Mouse (Mus musculus): Measurements from ENCODE around the gene Ankmy1. TPM values are rescaled to one million over a fixed set of nuclear protein-coding genes. Genes with fewer than 3 reads are reported as not detected.

The Ankmy1 gene
- polyA plus RNA-seq, 1 experiment from 2014 or later: 0.68 TPM

- H3K36me3 ChIP-seq (ENCODE audit: control insufficient read depth, insufficient read depth, low read length): peaks cover 71% of the 10 kb centered on the region
- no peaks in the 10 kb centered on the region for H3K9me3 ChIP-seq (ENCODE audit: control insufficient read depth, low read length)
- H3K4me3 ChIP-seq (ENCODE audit: low read depth, low read length): no peak overlapping the region
- H3K4me2 ChIP-seq (ENCODE audit: low read depth, low read length): no peak overlapping the region
- no peaks in the 10 kb centered on the region for H3K27me3 ChIP-seq (replicated peaks; ENCODE audit: control insufficient read depth, insufficient read depth, low read length)
- 95% methylated on average over 11 of the region's 11 CpGs for WGBS
- ATAC-seq (ENCODE audit: low read depth): no peak
- no peaks in the 10 kb centered on the region for H3K4me1 ChIP-seq (ENCODE audit: control insufficient read depth, insufficient read depth, low read length)
- DNase-seq (ENCODE audit: low spot score): no peak
- H3K27ac ChIP-seq (replicated peaks; ENCODE audit: low read depth, low read length): no peak overlapping the region
- H3K9ac ChIP-seq (ENCODE audit: low read depth, low read length): no peak overlapping the region
These were observed 16.4 kb upstream of the Ankmy1 start for GRCm38 (mm10) chr1:92919151-92919550.

- Histone ChIP-seq H3K9me3 (ENCODE audit: control insufficient read depth, low read length) (no peaks in the 10 kb centered on the region), H3K4me2 (ENCODE audit: low read depth, low read length) (no peak overlapping the region), H3K27ac (replicated peaks; ENCODE audit: low read depth, low read length) (no peak overlapping the region), H3K36me3 (ENCODE audit: control insufficient read depth, insufficient read depth, low read length) (peaks cover 73% of the 10 kb centered on the region), H3K4me3 (ENCODE audit: low read depth, low read length) (no peak overlapping the region), H3K27me3 (replicated peaks; ENCODE audit: control insufficient read depth, insufficient read depth, low read length) (no peaks in the 10 kb centered on the region), H3K4me1 (ENCODE audit: control insufficient read depth, insufficient read depth, low read length) (peaks cover 11% of the 10 kb centered on the region), H3K9ac (ENCODE audit: low read depth, low read length) (no peak overlapping the region)
- 94% methylated on average over 9 of the region's 9 CpGs for WGBS
- DNase-seq (ENCODE audit: low spot score) (no peak), ATAC-seq (ENCODE audit: low read depth) (no peak)
These were observed 14.0 kb upstream of the Ankmy1 start for GRCm38 (mm10) chr1:92916725-92917124.

GRCm38 (mm10) chr1:92914993-92915392 is 12.3 kb upstream of the Ankmy1 start:
- Histone ChIP-seq H3K27me3 (replicated peaks; ENCODE audit: control insufficient read depth, insufficient read depth, low read length) (no peaks in the 10 kb centered on the region), H3K36me3 (ENCODE audit: control insufficient read depth, insufficient read depth, low read length) (peaks cover 60% of the 10 kb centered on the region), H3K4me3 (ENCODE audit: low read depth, low read length) (no peak overlapping the region), H3K4me1 (ENCODE audit: control insufficient read depth, insufficient read depth, low read length) (peaks cover 14% of the 10 kb centered on the region), H3K27ac (replicated peaks; ENCODE audit: low read depth, low read length) (no peak overlapping the region), H3K9me3 (ENCODE audit: control insufficient read depth, low read length) (no peaks in the 10 kb centered on the region), H3K9ac (ENCODE audit: low read depth, low read length) (no peak overlapping the region), H3K4me2 (ENCODE audit: low read depth, low read length) (no peak overlapping the region)
- DNase-seq (ENCODE audit: low spot score) (no peak), ATAC-seq (ENCODE audit: low read depth) (no peak)
- WGBS: 93% methylated on average over 11 of the region's 11 CpGs

- Histone ChIP-seq H3K9me3 (ENCODE audit: control insufficient read depth, low read length) (no peaks in the 10 kb centered on the region), H3K4me2 (ENCODE audit: low read depth, low read length) (no peak overlapping the region), H3K36me3 (ENCODE audit: control insufficient read depth, insufficient read depth, low read length) (peaks cover 52% of the 10 kb centered on the region), H3K9ac (ENCODE audit: low read depth, low read length) (no peak overlapping the region), H3K4me1 (ENCODE audit: control insufficient read depth, insufficient read depth, low read length) (peaks cover 19% of the 10 kb centered on the region), H3K4me3 (ENCODE audit: low read depth, low read length) (no peak overlapping the region), H3K27me3 (replicated peaks; ENCODE audit: control insufficient read depth, insufficient read depth, low read length) (no peaks in the 10 kb centered on the region), H3K27ac (replicated peaks; ENCODE audit: low read depth, low read length) (no peak overlapping the region)
- 88% methylated on average over 4 of the region's 4 CpGs for WGBS
- no peak for DNase-seq (ENCODE audit: low spot score)
- no peak for ATAC-seq (ENCODE audit: low read depth)
These were observed 11.5 kb upstream of the Ankmy1 start for GRCm38 (mm10) chr1:92914239-92914638.

GRCm38 (mm10) chr1:92912286-92912685 is 9.6 kb upstream of the Ankmy1 start:
- no peak overlapping the region for H3K27ac ChIP-seq (replicated peaks; ENCODE audit: low read depth, low read length)

GRCm38 (mm10) chr1:92911721-92912138 is 9.0 kb upstream of the Ankmy1 start:
- Histone ChIP-seq H3K27ac (replicated peaks; ENCODE audit: low read depth, low read length) (0 out of 2 replicates have a peak overlapping the region, but pooled peaks have one; percentile 84), H3K4me3 (ENCODE audit: low read depth, low read length) (peak overlapping the region; percentile 83), H3K9ac (ENCODE audit: low read depth, low read length) (peak overlapping the region; percentile 95), H3K4me2 (ENCODE audit: low read depth, low read length) (peak overlapping the region; percentile 94), H3K36me3 (ENCODE audit: control insufficient read depth, insufficient read depth, low read length) (peaks cover 27% of the 10 kb centered on the region), H3K4me1 (ENCODE audit: control insufficient read depth, insufficient read depth, low read length) (peaks cover 24% of the 10 kb centered on the region), H3K27me3 (replicated peaks; ENCODE audit: control insufficient read depth, insufficient read depth, low read length) (no peaks in the 10 kb centered on the region), H3K9me3 (ENCODE audit: control insufficient read depth, low read length) (no peaks in the 10 kb centered on the region)
- WGBS: 31% methylated on average over 8 of the region's 8 CpGs
- DNase-seq (ENCODE audit: low spot score) (peak; percentile 46), ATAC-seq (ENCODE audit: low read depth) (no peak)

More at GRCm38 (mm10) chr1:92912286-92912685, 9.6 kb upstream of the Ankmy1 start:
- H3K4me3 ChIP-seq (ENCODE audit: low read depth, low read length): peak overlapping the region; percentile 83
- ATAC-seq (ENCODE audit: low read depth) (no peak), DNase-seq (ENCODE audit: low spot score) (no peak)
- peaks cover 33% of the 10 kb centered on the region for H3K36me3 ChIP-seq (ENCODE audit: control insufficient read depth, insufficient read depth, low read length)
- 17% methylated on average over 1 of the region's 1 CpGs for WGBS
- peak overlapping the region; percentile 94 for H3K4me2 ChIP-seq (ENCODE audit: low read depth, low read length)
- H3K9ac ChIP-seq (ENCODE audit: low read depth, low read length): peak overlapping the region; percentile 95; the same call in 1 of the 2 replicates
- H3K27me3 ChIP-seq (replicated peaks; ENCODE audit: control insufficient read depth, insufficient read depth, low read length): no peaks in the 10 kb centered on the region
- peaks cover 24% of the 10 kb centered on the region for H3K4me1 ChIP-seq (ENCODE audit: control insufficient read depth, insufficient read depth, low read length)
- no peaks in the 10 kb centered on the region for H3K9me3 ChIP-seq (ENCODE audit: control insufficient read depth, low read length)

GRCm38 (mm10) chr1:92910925-92911720 is 8.4 kb upstream of the Ankmy1 start:
- ATAC-seq (ENCODE audit: low read depth): peak; percentile 27
- Histone ChIP-seq H3K4me2 (ENCODE audit: low read depth, low read length) (peak overlapping the region; percentile 94), H3K9ac (ENCODE audit: low read depth, low read length) (peak overlapping the region; percentile 95), H3K27me3 (replicated peaks; ENCODE audit: control insufficient read depth, insufficient read depth, low read length) (no peaks in the 10 kb centered on the region), H3K36me3 (ENCODE audit: control insufficient read depth, insufficient read depth, low read length) (peaks cover 21% of the 10 kb centered on the region), H3K4me1 (ENCODE audit: control insufficient read depth, insufficient read depth, low read length) (peaks cover 24% of the 10 kb centered on the region), H3K9me3 (ENCODE audit: control insufficient read depth, low read length) (no peaks in the 10 kb centered on the region), H3K4me3 (ENCODE audit: low read depth, low read length) (peak overlapping the region; percentile 83), H3K27ac (replicated peaks; ENCODE audit: low read depth, low read length) (peak overlapping the region; percentile 84)
- WGBS: 0% methylated on average over 18 of the region's 85 CpGs
- peak; percentile 70 for DNase-seq (ENCODE audit: low spot score)

GRCm38 (mm10) chr1:92910239-92910885 is 7.7 kb upstream of the Ankmy1 start, which contains the start of gene Rnpepl1:
Rnpepl1 (plus strand) TSS chr1:92910783.
- peak within 1 kb of the TSS; percentile 84 for H3K27ac ChIP-seq (replicated peaks; ENCODE audit: low read depth, low read length)
- no peaks in the 10 kb centered on the region for H3K9me3 ChIP-seq (ENCODE audit: control insufficient read depth, low read length)
- H3K4me2 ChIP-seq (ENCODE audit: low read depth, low read length): peak within 1 kb of the TSS; percentile 94
- no peaks in the 10 kb centered on the region for H3K27me3 ChIP-seq (replicated peaks; ENCODE audit: control insufficient read depth, insufficient read depth, low read length)
- peak; percentile 83 for ATAC-seq (ENCODE audit: low read depth)
- peak within 1 kb of the TSS; percentile 83 for H3K4me3 ChIP-seq (ENCODE audit: low read depth, low read length)
- peaks cover 14% of the 10 kb centered on the region for H3K36me3 ChIP-seq (ENCODE audit: control insufficient read depth, insufficient read depth, low read length)
- WGBS: under 1% methylated on average over 30 of the region's 57 CpGs
- peak within 1 kb of the TSS; percentile 95 for H3K9ac ChIP-seq (ENCODE audit: low read depth, low read length)
- peaks cover 24% of the 10 kb centered on the region for H3K4me1 ChIP-seq (ENCODE audit: control insufficient read depth, insufficient read depth, low read length)
- peak; percentile 79 for DNase-seq (ENCODE audit: low spot score)

Measured in embryonic facial prominence, embryonic 14.5 days (tissue).